Mouse (Mus musculus): ENCODE results near the gene Isg15. TPM values are rescaled to one million over a fixed set of nuclear protein-coding genes. Genes with fewer than 3 reads are reported as not detected.

Isg15 gene
- total RNA-seq, 1 experiment: 0.67 TPM

GRCm38 (mm10) chr4:156184291-156184954, 16.2 kb downstream of the Isg15 start:
- no peak overlapping the region for H3K27ac ChIP-seq (ENCODE audit: insufficient read depth, low read depth, low read length, poor library complexity, severe bottlenecking)
- no peak overlapping the region for H3K9ac ChIP-seq (ENCODE audit: insufficient read depth, low read depth, low read length, poor library complexity, severe bottlenecking)
- H3K36me3 ChIP-seq (ENCODE audit: control insufficient read depth, insufficient read depth, low read length, poor library complexity, severe bottlenecking): peaks cover 31% of the 10 kb centered on the region
- TF ChIP-seq CHD2 (IDR thresholded peaks at IDR 0.05; ENCODE audit: low read depth, low read length): no peak
- no peak for TF ChIP-seq ZNF384 (IDR thresholded peaks at IDR 0.05; ENCODE audit: low read depth, low read length)
- TF ChIP-seq HCFC1 (IDR thresholded peaks at IDR 0.05; ENCODE audit: borderline replicate concordance, insufficient read depth, low read length): no peak
- TF ChIP-seq ZC3H11A (IDR thresholded peaks at IDR 0.05; ENCODE audit: borderline replicate concordance, low read depth, low read length): no peak
- no peak for TF ChIP-seq MAFK (IDR thresholded peaks at IDR 0.05; ENCODE audit: insufficient read depth, low read depth, low read length)
- peaks cover 5 to 27% of the 10 kb centered on the region in 2 experiments; a peak in 3 of 4 replicates for H3K4me1 ChIP-seq (ENCODE audit: control insufficient read depth in 2 of 2, insufficient read depth in 2 of 2, low read length in 2 of 2, poor library complexity in 1 of 2)
- H3K4me3 ChIP-seq (ENCODE audit: insufficient read depth in 1 of 2, low read depth in 1 of 2, low read length in 2 of 2, poor library complexity in 1 of 2, severe bottlenecking in 1 of 2): no peak overlapping the region
- peaks cover 8% of the 10 kb centered on the region for H3K9me3 ChIP-seq (ENCODE audit: control insufficient read depth, insufficient read depth, low read depth, low read length)
- in situ Hi-C loops (cut with MboI; ENCODE audit: low sequenced_read_pairs in 2 of 2, unreplicated experiment in 2 of 2): no loop called here
- no peak for DNase-seq (ENCODE audit: low read depth, low spot score)

- peaks cover 11% of the 10 kb centered on the region for H3K9me3 ChIP-seq (ENCODE audit: control insufficient read depth, insufficient read depth, low read depth, low read length)
- H3K4me3 ChIP-seq (ENCODE audit: insufficient read depth in 1 of 2, low read depth in 1 of 2, low read length in 2 of 2, poor library complexity in 1 of 2, severe bottlenecking in 1 of 2): no peak overlapping the region
- H3K36me3 ChIP-seq (ENCODE audit: control insufficient read depth, insufficient read depth, low read length, poor library complexity, severe bottlenecking): peaks cover 38% of the 10 kb centered on the region
- no peak for TF ChIP-seq MAFK (IDR thresholded peaks at IDR 0.05; ENCODE audit: insufficient read depth, low read depth, low read length)
- in situ Hi-C loops (cut with MboI; ENCODE audit: low sequenced_read_pairs in 2 of 2, unreplicated experiment in 2 of 2): no loop called here
- H3K9ac ChIP-seq (ENCODE audit: insufficient read depth, low read depth, low read length, poor library complexity, severe bottlenecking): no peak overlapping the region
- no peak for DNase-seq (ENCODE audit: low read depth, low spot score)
- H3K27ac ChIP-seq (ENCODE audit: insufficient read depth, low read depth, low read length, poor library complexity, severe bottlenecking): no peak overlapping the region
- peaks cover 5 to 27% of the 10 kb centered on the region in 2 experiments; a peak in 3 of 4 replicates for H3K4me1 ChIP-seq (ENCODE audit: control insufficient read depth in 2 of 2, insufficient read depth in 2 of 2, low read length in 2 of 2, poor library complexity in 1 of 2)
These were observed 16.9 kb downstream of the Isg15 start for GRCm38 (mm10) chr4:156183747-156184146.

GRCm38 (mm10) chr4:156177630-156178029, 23.0 kb downstream of the Isg15 start:
- TF ChIP-seq ZNF384 (IDR thresholded peaks at IDR 0.05; ENCODE audit: low read depth, low read length) (no peak), ZC3H11A (IDR thresholded peaks at IDR 0.05; ENCODE audit: borderline replicate concordance, low read depth, low read length) (no peak)

GRCm38 (mm10) chr4:156171828-156172227, 28.8 kb downstream of the Isg15 start:
- no peak overlapping the region for H3K4me3 ChIP-seq (ENCODE audit: insufficient read depth in 1 of 2, low read depth in 1 of 2, low read length in 2 of 2, poor library complexity in 1 of 2, severe bottlenecking in 1 of 2)
- peaks cover 98% of the 10 kb centered on the region for H3K36me3 ChIP-seq (ENCODE audit: control insufficient read depth, insufficient read depth, low read length, poor library complexity, severe bottlenecking)
- H3K9me3 ChIP-seq (ENCODE audit: control insufficient read depth, insufficient read depth, low read depth, low read length): peaks cover 2% of the 10 kb centered on the region; the same call in 1 of the 2 replicates
- in situ Hi-C loops (cut with MboI; ENCODE audit: low sequenced_read_pairs in 2 of 2, unreplicated experiment in 2 of 2): no loop called here
- H3K27ac ChIP-seq (ENCODE audit: insufficient read depth, low read depth, low read length, poor library complexity, severe bottlenecking): no peak overlapping the region
- no peak for TF ChIP-seq ZNF384 (IDR thresholded peaks at IDR 0.05; ENCODE audit: low read depth, low read length)
- no peak for TF ChIP-seq ZC3H11A (IDR thresholded peaks at IDR 0.05; ENCODE audit: borderline replicate concordance, low read depth, low read length)
- no peak for TF ChIP-seq CHD2 (IDR thresholded peaks at IDR 0.05; ENCODE audit: low read depth, low read length)
- no peak for TF ChIP-seq HCFC1 (IDR thresholded peaks at IDR 0.05; ENCODE audit: borderline replicate concordance, insufficient read depth, low read length)
- no peak for TF ChIP-seq MAFK (IDR thresholded peaks at IDR 0.05; ENCODE audit: insufficient read depth, low read depth, low read length)
- no peak overlapping the region for H3K9ac ChIP-seq (ENCODE audit: insufficient read depth, low read depth, low read length, poor library complexity, severe bottlenecking)
- DNase-seq (ENCODE audit: low read depth, low spot score): no peak
- no peaks in the 10 kb centered on the region for H3K4me1 ChIP-seq (ENCODE audit: control insufficient read depth in 2 of 2, insufficient read depth in 2 of 2, low read length in 2 of 2, poor library complexity in 1 of 2)

More at GRCm38 (mm10) chr4:156177630-156178029, 23.0 kb downstream of the Isg15 start:
- Histone ChIP-seq H3K27ac (ENCODE audit: insufficient read depth, low read depth, low read length, poor library complexity, severe bottlenecking) (no peak overlapping the region), H3K9me3 (ENCODE audit: control insufficient read depth, insufficient read depth, low read depth, low read length) (peaks cover 13% of the 10 kb centered on the region), H3K4me3 (ENCODE audit: insufficient read depth in 1 of 2, low read depth in 1 of 2, low read length in 2 of 2, poor library complexity in 1 of 2, severe bottlenecking in 1 of 2) (no peak overlapping the region), H3K36me3 (ENCODE audit: control insufficient read depth, insufficient read depth, low read length, poor library complexity, severe bottlenecking) (peaks cover 79% of the 10 kb centered on the region), H3K4me1 (ENCODE audit: control insufficient read depth in 2 of 2, insufficient read depth in 2 of 2, low read length in 2 of 2, poor library complexity in 1 of 2) (no peaks in the 10 kb centered on the region), H3K9ac (ENCODE audit: insufficient read depth, low read depth, low read length, poor library complexity, severe bottlenecking) (no peak overlapping the region)
- in situ Hi-C loops (cut with MboI; ENCODE audit: low sequenced_read_pairs in 2 of 2, unreplicated experiment in 2 of 2): no loop called here
- DNase-seq (ENCODE audit: low read depth, low spot score): no peak

- in situ Hi-C loops (cut with MboI; ENCODE audit: low sequenced_read_pairs in 2 of 2, unreplicated experiment in 2 of 2): no loop called here
- Histone ChIP-seq H3K27ac (ENCODE audit: insufficient read depth, low read depth, low read length, poor library complexity, severe bottlenecking) (no peak overlapping the region), H3K36me3 (ENCODE audit: control insufficient read depth, insufficient read depth, low read length, poor library complexity, severe bottlenecking) (peaks cover 95% of the 10 kb centered on the region), H3K4me3 (ENCODE audit: insufficient read depth in 1 of 2, low read depth in 1 of 2, low read length in 2 of 2, poor library complexity in 1 of 2, severe bottlenecking in 1 of 2) (no peak overlapping the region), H3K9me3 (ENCODE audit: control insufficient read depth, insufficient read depth, low read depth, low read length) (peaks cover 1% of the 10 kb centered on the region; the same call in 1 of the 2 replicates), H3K9ac (ENCODE audit: insufficient read depth, low read depth, low read length, poor library complexity, severe bottlenecking) (no peak overlapping the region), H3K4me1 (ENCODE audit: control insufficient read depth in 2 of 2, insufficient read depth in 2 of 2, low read length in 2 of 2, poor library complexity in 1 of 2) (no peaks in the 10 kb centered on the region)
- no peak for DNase-seq (ENCODE audit: low read depth, low spot score)
- no peak for TF ChIP-seq ZC3H11A (IDR thresholded peaks at IDR 0.05; ENCODE audit: borderline replicate concordance, low read depth, low read length)
- no peak for TF ChIP-seq HCFC1 (IDR thresholded peaks at IDR 0.05; ENCODE audit: borderline replicate concordance, insufficient read depth, low read length)
- TF ChIP-seq CHD2 (IDR thresholded peaks at IDR 0.05; ENCODE audit: low read depth, low read length): no peak
- no peak for TF ChIP-seq MAFK (IDR thresholded peaks at IDR 0.05; ENCODE audit: insufficient read depth, low read depth, low read length)
- no peak for TF ChIP-seq ZNF384 (IDR thresholded peaks at IDR 0.05; ENCODE audit: low read depth, low read length)
These were observed 31.5 kb downstream of the Isg15 start for GRCm38 (mm10) chr4:156169129-156169528.

Data from ES-E14 (cell line).